Mouse (Mus musculus): ENCODE results near the gene Tle3.

The Tle3 gene

GRCm38 (mm10) chr9:61378516-61378915, 6.3 kb downstream of the Tle3 start:
- DNase-seq = peak; percentile 72

- no peak for DNase-seq
These were observed 7.0 kb downstream of the Tle3 start for GRCm38 (mm10) chr9:61379016-61379634.

- DNase-seq = no peak
These were observed 8.3 kb downstream of the Tle3 start for GRCm38 (mm10) chr9:61380258-61381062.

- no peak for DNase-seq
These were observed 8.9 kb downstream of the Tle3 start for GRCm38 (mm10) chr9:61381063-61381408.

- no peak for DNase-seq
These were observed 9.3 kb downstream of the Tle3 start for GRCm38 (mm10) chr9:61381445-61381844.

- no peak for DNase-seq
These were observed 10.5 kb downstream of the Tle3 start for GRCm38 (mm10) chr9:61382595-61383186.

- no peak for DNase-seq
These were observed 11.9 kb downstream of the Tle3 start for GRCm38 (mm10) chr9:61384101-61384500.

GRCm38 (mm10) chr9:61384646-61385443, 12.7 kb downstream of the Tle3 start:
- DNase-seq = no peak

- DNase-seq = peak; percentile 64
These were observed 13.6 kb downstream of the Tle3 start for GRCm38 (mm10) chr9:61385753-61386152.

- DNase-seq = no peak
These were observed 14.1 kb downstream of the Tle3 start for GRCm38 (mm10) chr9:61386314-61386713.

- DNase-seq = no peak
These were observed 15.6 kb downstream of the Tle3 start for GRCm38 (mm10) chr9:61387797-61388196.

- no peak for DNase-seq
These were observed 16.0 kb downstream of the Tle3 start for GRCm38 (mm10) chr9:61388214-61388613.

- no peak for DNase-seq
These were observed 16.7 kb downstream of the Tle3 start for GRCm38 (mm10) chr9:61388689-61389403.

GRCm38 (mm10) chr9:61389404-61389701, 17.2 kb downstream of the Tle3 start:
- DNase-seq = no peak

- no peak for DNase-seq
These were observed 19.6 kb downstream of the Tle3 start for GRCm38 (mm10) chr9:61391570-61392337.

GRCm38 (mm10) chr9:61392338-61392620, 20.1 kb downstream of the Tle3 start:
- no peak for DNase-seq

- DNase-seq = no peak
These were observed 21.0 kb downstream of the Tle3 start for GRCm38 (mm10) chr9:61393161-61393560.

GRCm38 (mm10) chr9:61393847-61394246, 21.7 kb downstream of the Tle3 start:
- DNase-seq = no peak

- no peak for DNase-seq
These were observed 22.9 kb downstream of the Tle3 start for GRCm38 (mm10) chr9:61395071-61395470.

- DNase-seq = no peak
These were observed 24.3 kb downstream of the Tle3 start for GRCm38 (mm10) chr9:61396474-61396873.

GRCm38 (mm10) chr9:61397130-61397529, 25.0 kb downstream of the Tle3 start:
- DNase-seq = no peak

- no peak for DNase-seq
These were observed 26.0 kb downstream of the Tle3 start for GRCm38 (mm10) chr9:61398160-61398559.

Measured in layer of hippocampus, adult 9-11 months (tissue).